Mouse (Mus musculus): Measurements from ENCODE around the gene Gabarap. TPM values are rescaled to one million over a fixed set of nuclear protein-coding genes. Genes with fewer than 3 reads are reported as not detected.

The Gabarap gene
- total and polyA plus RNA-seq, 3 experiments = 189 to 352 (median 213) TPM

GRCm38 (mm10) chr11:70024151-70024514, 33.2 kb downstream of the Gabarap start:
- in situ Hi-C loops (cut with MboI; ENCODE audit: low pct_ligation_motif_present, low pct_unique_long_range_greater_than_20kb, low sequenced_read_pairs) = loop anchor here (25.0 kb wide), 1 partner anchor 937 kb away; the partner anchor contains the start of genes Per1 and Vamp2

GRCm38 (mm10) chr11:70026689-70027088, 35.7 kb downstream of the Gabarap start:
- H3K27ac ChIP-seq (ENCODE audit: insufficient read depth, low read depth) = no peak overlapping the region
- H3K9ac ChIP-seq (ENCODE audit: insufficient read depth, low read depth) = no peak overlapping the region
- H3K36me3 ChIP-seq (replicated peaks in 1 of 2; ENCODE audit: control insufficient read depth in 1 of 2, insufficient read depth in 1 of 2, low read length in 1 of 2) = peaks cover 9 to 12% of the 10 kb centered on the region in 2 experiments
- in situ Hi-C loops (cut with MboI; ENCODE audit: low pct_ligation_motif_present, low pct_unique_long_range_greater_than_20kb, low sequenced_read_pairs) = no loop called here
- DNase-seq (ENCODE audit: extremely low read depth) = no peak
- no peaks in the 10 kb centered on the region for H3K79me2 ChIP-seq (replicated peaks; ENCODE audit: control insufficient read depth, extremely low read depth, insufficient read depth, poor library complexity, severe bottlenecking)
- no peak overlapping the region for H3K4me3 ChIP-seq (replicated peaks in 1 of 3; ENCODE audit: low read depth in 2 of 3, low read length in 2 of 3, poor library complexity in 1 of 3)
- no peak for TF ChIP-seq TBP (conservative IDR thresholded peaks at IDR 0.05; ENCODE audit: low read depth, low read length)
- no peak for TF ChIP-seq NRF1 (IDR thresholded peaks at IDR 0.05; ENCODE audit: low read depth, low read length)
- no peak for TF ChIP-seq MAX (IDR thresholded peaks at IDR 0.05; ENCODE audit: low read length)
- TF ChIP-seq HCFC1 (IDR thresholded peaks at IDR 0.05; ENCODE audit: low read depth, low read length) = no peak
- no peak for TF ChIP-seq IRF4 (IDR thresholded peaks at IDR 0.05; ENCODE audit: low read depth, low read length)
- TF ChIP-seq USF1 (IDR thresholded peaks at IDR 0.05; ENCODE audit: low read depth, low read length) = no peak
- no peak for TF ChIP-seq E2F4 (IDR thresholded peaks at IDR 0.05; ENCODE audit: insufficient replicate concordance, low read depth, low read length)
- TF ChIP-seq PAX5 (IDR thresholded peaks at IDR 0.05; ENCODE audit: low read length) = no peak
- no peak for TF ChIP-seq MAFK (IDR thresholded peaks at IDR 0.05; ENCODE audit: insufficient replicate concordance, low read length)
- TF ChIP-seq ZC3H11A (IDR thresholded peaks at IDR 0.05; ENCODE audit: low read depth, low read length) = no peak
- TF ChIP-seq ETS1 (conservative IDR thresholded peaks at IDR 0.05; ENCODE audit: low read depth, low read length) = no peak
- no peak overlapping the region for H3K4me2 ChIP-seq (ENCODE audit: insufficient read depth, low read depth, poor library complexity, severe bottlenecking)
- H3K9me3 ChIP-seq (replicated peaks; ENCODE audit: low read length) = no peaks in the 10 kb centered on the region
- dilution Hi-C loops (cut with MboI; ENCODE audit: extremely low pct_ligation_motif_present, extremely low pct_unique_long_range_greater_than_20kb, low sequenced_read_pairs) = no loop called here
- H3K27me3 ChIP-seq (replicated peaks) = peaks cover 13% of the 10 kb centered on the region
- H3K4me1 ChIP-seq (ENCODE audit: control insufficient read depth in 1 of 2, insufficient read depth in 2 of 2) = peaks cover 19 to 40% of the 10 kb centered on the region in 2 experiments

More at GRCm38 (mm10) chr11:70024151-70024514, 33.2 kb downstream of the Gabarap start:
- dilution Hi-C loops (cut with MboI; ENCODE audit: extremely low pct_ligation_motif_present, extremely low pct_unique_long_range_greater_than_20kb, low sequenced_read_pairs) = no loop called here
- H3K36me3 ChIP-seq (replicated peaks in 1 of 2; ENCODE audit: control insufficient read depth in 1 of 2, insufficient read depth in 1 of 2, low read length in 1 of 2) = no peaks in the 10 kb centered on the region
- H3K9me3 ChIP-seq (replicated peaks; ENCODE audit: low read length) = no peaks in the 10 kb centered on the region
- no peak overlapping the region for H3K4me3 ChIP-seq (replicated peaks in 1 of 3; ENCODE audit: low read depth in 2 of 3, low read length in 2 of 3, poor library complexity in 1 of 3)
- H3K27me3 ChIP-seq (replicated peaks) = peaks cover 13% of the 10 kb centered on the region
- DNase-seq (ENCODE audit: extremely low read depth) = no peak
- no peak for TF ChIP-seq TBP (conservative IDR thresholded peaks at IDR 0.05; ENCODE audit: low read depth, low read length)
- TF ChIP-seq RAD21 (IDR thresholded peaks at IDR 0.05; ENCODE audit: low read depth, low read length) = no peak
- TF ChIP-seq NRF1 (IDR thresholded peaks at IDR 0.05; ENCODE audit: low read depth, low read length) = no peak
- H3K79me2 ChIP-seq (replicated peaks; ENCODE audit: control insufficient read depth, extremely low read depth, insufficient read depth, poor library complexity, severe bottlenecking) = no peaks in the 10 kb centered on the region
- H3K4me2 ChIP-seq (ENCODE audit: insufficient read depth, low read depth, poor library complexity, severe bottlenecking) = no peak overlapping the region
- peaks cover 14 to 43% of the 10 kb centered on the region in 2 experiments for H3K4me1 ChIP-seq (ENCODE audit: control insufficient read depth in 1 of 2, insufficient read depth in 2 of 2)
- no peak overlapping the region for H3K27ac ChIP-seq (ENCODE audit: insufficient read depth, low read depth)
- no peak overlapping the region for H3K9ac ChIP-seq (ENCODE audit: insufficient read depth, low read depth)

GRCm38 (mm10) chr11:70027397-70027796, 36.5 kb downstream of the Gabarap start:
- H3K4me2 ChIP-seq (ENCODE audit: insufficient read depth, low read depth, poor library complexity, severe bottlenecking) = no peak overlapping the region
- dilution Hi-C loops (cut with MboI; ENCODE audit: extremely low pct_ligation_motif_present, extremely low pct_unique_long_range_greater_than_20kb, low sequenced_read_pairs) = no loop called here
- H3K79me2 ChIP-seq (replicated peaks; ENCODE audit: control insufficient read depth, extremely low read depth, insufficient read depth, poor library complexity, severe bottlenecking) = no peaks in the 10 kb centered on the region
- peaks cover 19 to 37% of the 10 kb centered on the region in 2 experiments for H3K4me1 ChIP-seq (ENCODE audit: control insufficient read depth in 1 of 2, insufficient read depth in 2 of 2)
- in situ Hi-C loops (cut with MboI; ENCODE audit: low pct_ligation_motif_present, low pct_unique_long_range_greater_than_20kb, low sequenced_read_pairs) = no loop called here
- TF ChIP-seq EP300 (IDR thresholded peaks at IDR 0.05; ENCODE audit: low read length) = no peak
- TF ChIP-seq MXI1 (IDR thresholded peaks at IDR 0.05; ENCODE audit: low read depth, low read length) = no peak
- no peak for TF ChIP-seq SMC3 (IDR thresholded peaks at IDR 0.05; ENCODE audit: low read depth, low read length)
- TF ChIP-seq MAFK (IDR thresholded peaks at IDR 0.05; ENCODE audit: insufficient replicate concordance, low read length) = no peak
- TF ChIP-seq E2F4 (IDR thresholded peaks at IDR 0.05; ENCODE audit: insufficient replicate concordance, low read depth, low read length) = no peak
- no peak for TF ChIP-seq RCOR1 (conservative IDR thresholded peaks at IDR 0.05; ENCODE audit: low read depth, low read length)
- TF ChIP-seq UBTF (IDR thresholded peaks at IDR 0.05; ENCODE audit: low read depth, low read length) = no peak
- TF ChIP-seq USF2 (conservative IDR thresholded peaks at IDR 0.05; ENCODE audit: low read depth, low read length) = no peak
- H3K4me3 ChIP-seq (replicated peaks in 1 of 3; ENCODE audit: low read depth in 2 of 3, low read length in 2 of 3, poor library complexity in 1 of 3) = no peak overlapping the region
- H3K27me3 ChIP-seq (replicated peaks) = peaks cover 9% of the 10 kb centered on the region
- no peak for DNase-seq (ENCODE audit: extremely low read depth)
- H3K36me3 ChIP-seq (replicated peaks in 1 of 2; ENCODE audit: control insufficient read depth in 1 of 2, insufficient read depth in 1 of 2, low read length in 1 of 2) = peaks cover 11 to 19% of the 10 kb centered on the region in 2 experiments
- H3K27ac ChIP-seq (ENCODE audit: insufficient read depth, low read depth) = no peak overlapping the region
- H3K9ac ChIP-seq (ENCODE audit: insufficient read depth, low read depth) = no peak overlapping the region
- H3K9me3 ChIP-seq (replicated peaks; ENCODE audit: low read length) = no peaks in the 10 kb centered on the region
